Mouse (Mus musculus): ENCODE data around the gene Tmem256. TPM values are rescaled to one million over a fixed set of nuclear protein-coding genes. Genes with fewer than 3 reads are reported as not detected.

Tmem256 gene
- polyA plus RNA-seq, 1 experiment from 2014 or later, result 250 TPM

DNA sequence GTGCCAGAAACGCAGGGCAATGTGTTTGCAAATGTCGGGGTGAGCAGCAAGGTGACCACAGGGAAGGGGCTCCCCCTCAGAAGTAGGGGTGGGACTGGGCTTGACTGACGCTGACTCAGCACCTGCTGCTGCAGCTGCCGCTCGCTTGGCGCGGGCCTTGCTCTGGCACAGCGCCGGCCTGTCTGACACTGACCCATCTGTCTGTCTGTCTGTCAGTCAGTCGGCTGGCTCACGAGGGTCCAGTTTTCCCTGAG is 38.2 kb upstream of the Tmem256 start:
- DNase-seq (ENCODE audit: low spot score) (no peak), ATAC-seq (replicated peaks; ENCODE audit: low FRiP score) (peak; percentile 13; the same call in 1 of the 2 replicates)
- Histone ChIP-seq H3K4me3 (ENCODE audit: low read depth, low read length) (peak overlapping the region; percentile 49), H3K4me2 (ENCODE audit: low read depth, low read length, severe bottlenecking) (peak overlapping the region; percentile 87), H3K36me3 (ENCODE audit: control insufficient read depth, insufficient read depth, low read length) (no peaks in the 10 kb centered on the region), H3K27me3 (ENCODE audit: control insufficient read depth, insufficient read depth, low read length) (peaks cover 40% of the 10 kb centered on the region), H3K27ac (ENCODE audit: low read depth, low read length) (peak overlapping the region; percentile 67; the same call in 1 of the 2 replicates), H3K4me1 (replicated peaks; ENCODE audit: control insufficient read depth, insufficient read depth, low read length) (peaks cover 47% of the 10 kb centered on the region), H3K9me3 (ENCODE audit: control insufficient read depth, low read length) (no peaks in the 10 kb centered on the region), H3K9ac (ENCODE audit: low read length) (peak overlapping the region; percentile 73)
- WGBS, result under 1% methylated on average over 11 of the region's 11 CpGs

DNA sequence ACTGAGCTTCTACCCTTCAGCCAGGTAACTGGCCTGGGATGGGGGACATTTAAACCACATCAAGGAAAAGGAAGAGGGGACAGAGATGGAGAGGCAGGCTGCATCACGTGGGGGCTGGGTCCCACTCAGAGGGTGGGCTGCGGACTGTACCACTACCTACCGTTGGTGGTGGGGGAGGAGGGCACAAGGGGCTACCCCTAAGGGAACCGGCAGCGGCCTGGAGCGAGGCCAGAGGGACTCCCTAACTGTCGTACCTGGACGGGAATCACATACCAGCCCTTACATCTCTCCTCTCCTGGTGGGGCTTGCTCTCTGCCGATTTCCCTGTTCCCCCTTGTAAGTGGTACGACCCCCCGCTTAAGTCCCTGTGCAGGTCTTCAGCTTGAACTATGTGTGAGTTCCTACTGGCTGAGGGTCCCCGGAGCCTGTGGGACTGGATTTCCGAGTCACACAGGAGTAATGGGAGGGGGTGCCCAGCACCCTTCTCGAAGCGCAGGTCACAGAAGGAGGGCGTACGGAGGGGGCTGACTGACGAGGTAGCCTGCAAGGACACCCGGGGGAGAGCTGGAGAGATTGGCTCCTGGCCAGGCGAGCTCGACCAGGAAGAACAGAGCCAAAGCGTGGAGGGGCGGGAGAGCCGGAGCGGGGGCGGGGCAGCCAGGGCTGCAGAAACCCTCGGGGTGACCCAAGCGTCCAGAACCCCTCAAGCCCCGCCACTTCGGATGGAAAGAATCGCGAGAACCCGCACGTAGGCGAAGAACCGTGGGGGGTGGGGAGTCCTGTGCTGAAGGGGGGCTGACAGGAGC is 37.7 kb upstream of the Tmem256 start:
- H3K9ac ChIP-seq (ENCODE audit: low read length), result peak overlapping the region; percentile 73
- H3K36me3 ChIP-seq (ENCODE audit: control insufficient read depth, insufficient read depth, low read length), result no peaks in the 10 kb centered on the region
- DNase-seq (ENCODE audit: low spot score) (peak; percentile 87), ATAC-seq (replicated peaks; ENCODE audit: low FRiP score) (peak; percentile 73)
- under 1% methylated on average over 35 of the region's 36 CpGs for WGBS
- peak overlapping the region; percentile 49 for H3K4me3 ChIP-seq (ENCODE audit: low read depth, low read length)
- peak overlapping the region; percentile 67 for H3K27ac ChIP-seq (ENCODE audit: low read depth, low read length)
- H3K4me2 ChIP-seq (ENCODE audit: low read depth, low read length, severe bottlenecking), result peak overlapping the region; percentile 87
- H3K27me3 ChIP-seq (ENCODE audit: control insufficient read depth, insufficient read depth, low read length), result peaks cover 46% of the 10 kb centered on the region
- no peaks in the 10 kb centered on the region for H3K9me3 ChIP-seq (ENCODE audit: control insufficient read depth, low read length)
- peaks cover 48% of the 10 kb centered on the region for H3K4me1 ChIP-seq (replicated peaks; ENCODE audit: control insufficient read depth, insufficient read depth, low read length)

DNA sequence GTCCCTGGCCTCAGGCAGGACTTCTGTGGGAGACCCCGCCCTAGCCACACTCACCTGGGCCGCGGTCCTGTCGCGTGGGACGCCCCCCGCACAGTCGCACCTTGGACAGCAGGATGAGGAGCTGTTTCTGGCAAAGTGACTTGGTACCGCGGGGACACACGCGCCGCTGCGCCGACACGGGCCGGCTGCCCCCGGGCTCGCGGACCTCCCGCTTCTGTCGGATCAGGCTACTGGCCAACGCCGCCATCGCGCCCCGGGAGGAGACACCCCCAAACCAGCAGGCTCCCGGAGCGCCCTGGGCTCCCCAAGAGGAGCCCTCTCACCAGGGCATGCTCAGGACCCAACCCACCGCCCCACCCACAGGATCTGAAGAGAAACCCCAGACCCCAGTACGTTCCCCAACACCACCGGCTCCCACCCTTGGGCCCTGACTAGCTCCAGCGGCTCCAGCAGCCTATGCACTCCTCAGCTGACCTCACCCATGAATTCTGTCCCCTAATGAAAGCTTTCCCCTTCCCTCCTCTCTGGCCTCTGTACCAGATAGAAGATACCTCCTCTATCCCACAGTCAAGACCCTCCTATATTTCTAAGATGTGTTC is 36.8 kb upstream of the Tmem256 start, which contains the start of gene Fgf11:
Gene Fgf11, minus strand, starts transcription at position 479 of the 599 bp plus-strand sequence.
- DNase-seq (ENCODE audit: low spot score), result no peak

DNA sequence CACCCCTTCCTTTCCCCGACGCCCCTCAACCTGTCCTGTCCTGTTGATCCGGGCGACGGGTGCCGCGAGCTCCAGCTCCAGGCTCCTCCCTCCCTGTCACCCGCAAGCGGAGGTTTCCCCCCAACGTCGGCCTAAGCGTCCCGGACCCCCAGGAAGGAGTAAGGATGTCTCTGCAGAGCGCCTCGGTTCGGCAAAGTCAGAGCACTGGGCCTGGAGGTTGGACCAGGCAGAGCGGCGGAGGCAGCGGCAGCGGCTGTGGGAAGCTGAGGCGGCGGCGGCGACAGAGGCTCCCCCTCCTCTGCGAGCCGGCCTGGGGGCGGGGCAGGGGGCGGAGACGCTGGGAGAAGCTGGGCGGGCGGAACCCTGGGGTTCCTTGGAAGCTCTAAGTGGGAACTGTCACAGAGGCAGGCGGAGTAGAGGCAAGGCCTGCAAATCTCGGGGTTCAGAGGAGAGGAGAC is 35.6 kb upstream of the Tmem256 start:
- Histone ChIP-seq H3K9me3 (ENCODE audit: control insufficient read depth, low read length) (no peaks in the 10 kb centered on the region; the same call in 1 of the 2 replicates), H3K4me3 (ENCODE audit: low read depth, low read length) (peak overlapping the region; percentile 49), H3K27me3 (ENCODE audit: control insufficient read depth, insufficient read depth, low read length) (peaks cover 44% of the 10 kb centered on the region), H3K36me3 (ENCODE audit: control insufficient read depth, insufficient read depth, low read length) (no peaks in the 10 kb centered on the region), H3K4me2 (ENCODE audit: low read depth, low read length, severe bottlenecking) (peak overlapping the region; percentile 94), H3K27ac (ENCODE audit: low read depth, low read length) (no peak overlapping the region), H3K9ac (ENCODE audit: low read length) (peak overlapping the region; percentile 68), H3K4me1 (replicated peaks; ENCODE audit: control insufficient read depth, insufficient read depth, low read length) (peaks cover 43% of the 10 kb centered on the region)
- DNase-seq (ENCODE audit: low spot score) (peak; percentile 90), ATAC-seq (replicated peaks; ENCODE audit: low FRiP score) (no peak)
- WGBS, result 0% methylated on average over 33 of the region's 33 CpGs

More for the DNA sequence above, 36.8 kb upstream of the Tmem256 start, which contains the start of gene Fgf11:
- Histone ChIP-seq H3K4me1 (replicated peaks; ENCODE audit: control insufficient read depth, insufficient read depth, low read length) (peaks cover 43% of the 10 kb centered on the region), H3K27me3 (ENCODE audit: control insufficient read depth, insufficient read depth, low read length) (peaks cover 47% of the 10 kb centered on the region), H3K9ac (ENCODE audit: low read length) (peak within 1 kb of the TSS; percentile 73), H3K27ac (ENCODE audit: low read depth, low read length) (peak within 1 kb of the TSS; percentile 67), H3K4me2 (ENCODE audit: low read depth, low read length, severe bottlenecking) (peak within 1 kb of the TSS; percentile 94), H3K9me3 (ENCODE audit: control insufficient read depth, low read length) (no peaks in the 10 kb centered on the region; the same call in 1 of the 2 replicates), H3K36me3 (ENCODE audit: control insufficient read depth, insufficient read depth, low read length) (no peaks in the 10 kb centered on the region), H3K4me3 (ENCODE audit: low read depth, low read length) (peak within 1 kb of the TSS; percentile 49)
- WGBS, result 1% methylated on average over 31 of the region's 33 CpGs
- 0 out of 2 replicates have a peak, but pooled peaks have one; percentile 6 for ATAC-seq (replicated peaks; ENCODE audit: low FRiP score)

DNA sequence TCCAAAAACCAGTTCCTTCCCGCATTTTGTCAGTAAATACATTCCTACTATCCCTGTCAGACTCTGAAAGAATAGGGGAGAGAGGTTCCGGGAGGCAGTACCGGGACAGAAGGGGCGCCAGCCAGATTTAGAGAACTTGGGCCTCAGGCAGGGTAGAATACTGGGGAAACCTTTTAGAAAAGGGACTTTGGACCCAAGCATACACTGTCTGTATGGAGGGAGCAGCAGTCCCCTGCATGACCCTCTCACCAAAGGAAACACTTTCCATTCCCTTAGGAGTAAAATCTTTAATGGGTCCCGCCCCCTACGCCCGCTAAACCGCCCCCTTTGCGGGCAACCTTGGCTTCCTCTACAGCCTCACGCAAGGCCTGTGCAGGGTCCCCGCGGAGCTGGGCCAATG is 35.0 kb upstream of the Tmem256 start:
- ATAC-seq (replicated peaks; ENCODE audit: low FRiP score), result peak; percentile 9; the same call in 1 of the 2 replicates

DNA sequence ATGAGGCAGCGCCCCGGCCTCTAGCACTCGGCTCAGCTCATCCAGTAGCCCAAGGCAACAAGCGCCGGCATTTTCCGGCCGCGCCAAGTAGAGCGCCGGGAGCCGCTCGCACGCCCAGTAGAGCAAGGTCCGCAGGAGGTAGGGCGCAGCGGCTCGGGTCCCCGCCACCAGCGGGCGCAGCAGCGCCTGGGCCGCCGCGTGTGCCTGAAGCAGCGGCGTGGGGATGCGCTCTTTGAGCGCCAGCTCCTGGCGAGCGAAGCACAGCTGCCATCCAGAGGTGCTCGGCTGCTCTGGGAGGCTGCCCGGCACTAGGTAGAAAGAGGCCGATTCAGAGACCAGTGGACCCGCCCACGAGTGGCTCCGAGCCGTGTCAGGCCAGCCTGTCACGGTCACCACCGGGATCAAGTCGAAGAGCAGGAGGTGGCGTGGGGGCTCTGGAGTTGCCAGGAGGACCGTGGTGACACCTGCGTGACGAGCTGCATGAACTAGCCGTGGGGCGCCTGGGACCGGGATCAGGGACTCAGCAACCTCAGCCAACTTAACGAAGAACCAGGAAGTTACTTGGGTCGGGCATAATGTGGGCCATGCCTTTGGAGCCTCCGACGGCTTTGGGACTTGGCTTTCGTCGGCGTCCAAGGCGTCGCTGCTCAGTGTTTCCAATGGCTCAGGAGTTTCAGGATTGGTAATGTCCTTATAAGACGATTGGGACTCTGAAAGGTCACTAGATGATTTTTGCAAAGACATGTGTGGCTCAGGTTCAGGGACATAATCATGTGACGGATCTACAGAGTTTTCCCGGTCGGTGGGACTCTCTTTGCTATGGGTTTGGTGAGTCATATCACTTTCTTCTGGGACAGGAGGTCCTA is 34.3 kb upstream of the Tmem256 start:
- Histone ChIP-seq H3K9ac (ENCODE audit: low read length) (peak overlapping the region; percentile 49), H3K27ac (ENCODE audit: low read depth, low read length) (no peak overlapping the region), H3K4me1 (replicated peaks; ENCODE audit: control insufficient read depth, insufficient read depth, low read length) (peaks cover 40% of the 10 kb centered on the region), H3K9me3 (ENCODE audit: control insufficient read depth, low read length) (no peaks in the 10 kb centered on the region; the same call in 1 of the 2 replicates), H3K36me3 (ENCODE audit: control insufficient read depth, insufficient read depth, low read length) (no peaks in the 10 kb centered on the region), H3K27me3 (ENCODE audit: control insufficient read depth, insufficient read depth, low read length) (peaks cover 44% of the 10 kb centered on the region), H3K4me3 (ENCODE audit: low read depth, low read length) (peak overlapping the region; percentile 49), H3K4me2 (ENCODE audit: low read depth, low read length, severe bottlenecking) (peak overlapping the region; percentile 94)
- peak; percentile 81 for DNase-seq (ENCODE audit: low spot score)
- ATAC-seq (replicated peaks; ENCODE audit: low FRiP score), result peak; percentile 24
- WGBS, result 1% methylated on average over 60 of the region's 60 CpGs

More for the DNA sequence above, 35.0 kb upstream of the Tmem256 start:
- Histone ChIP-seq H3K9ac (ENCODE audit: low read length) (peak overlapping the region; percentile 68), H3K36me3 (ENCODE audit: control insufficient read depth, insufficient read depth, low read length) (no peaks in the 10 kb centered on the region), H3K4me2 (ENCODE audit: low read depth, low read length, severe bottlenecking) (peak overlapping the region; percentile 94), H3K9me3 (ENCODE audit: control insufficient read depth, low read length) (no peaks in the 10 kb centered on the region; the same call in 1 of the 2 replicates), H3K4me1 (replicated peaks; ENCODE audit: control insufficient read depth, insufficient read depth, low read length) (peaks cover 43% of the 10 kb centered on the region), H3K4me3 (ENCODE audit: low read depth, low read length) (peak overlapping the region; percentile 49), H3K27ac (ENCODE audit: low read depth, low read length) (no peak overlapping the region), H3K27me3 (ENCODE audit: control insufficient read depth, insufficient read depth, low read length) (peaks cover 44% of the 10 kb centered on the region)
- DNase-seq (ENCODE audit: low spot score), result no peak
- 0% methylated on average over 12 of the region's 12 CpGs for WGBS

DNA sequence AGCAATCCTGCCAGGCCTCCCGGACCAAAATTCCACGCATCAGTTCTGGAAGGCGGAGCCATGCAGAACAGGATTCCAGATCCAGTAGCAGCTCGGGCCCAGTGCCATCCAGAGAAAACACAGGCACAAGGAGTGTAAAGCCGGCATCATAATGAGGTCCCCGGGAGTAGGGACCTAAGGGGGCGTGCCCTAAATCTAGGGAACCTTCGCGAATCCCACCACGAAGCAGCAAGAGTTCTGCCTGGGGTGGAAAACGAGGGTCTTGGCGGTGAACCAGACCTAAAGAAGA is 33.7 kb upstream of the Tmem256 start:
- H3K9me3 ChIP-seq (ENCODE audit: control insufficient read depth, low read length), result no peaks in the 10 kb centered on the region; the same call in 1 of the 2 replicates
- H3K36me3 ChIP-seq (ENCODE audit: control insufficient read depth, insufficient read depth, low read length), result no peaks in the 10 kb centered on the region
- peaks cover 44% of the 10 kb centered on the region for H3K27me3 ChIP-seq (ENCODE audit: control insufficient read depth, insufficient read depth, low read length)
- peaks cover 35% of the 10 kb centered on the region for H3K4me1 ChIP-seq (replicated peaks; ENCODE audit: control insufficient read depth, insufficient read depth, low read length)
- ATAC-seq (replicated peaks; ENCODE audit: low FRiP score) (no peak), DNase-seq (ENCODE audit: low spot score) (no peak)
- H3K27ac ChIP-seq (ENCODE audit: low read depth, low read length), result no peak overlapping the region
- 5% methylated on average over 12 of the region's 12 CpGs for WGBS
- H3K9ac ChIP-seq (ENCODE audit: low read length), result no peak overlapping the region
- no peak overlapping the region for H3K4me2 ChIP-seq (ENCODE audit: low read depth, low read length, severe bottlenecking)
- no peak overlapping the region; the same call in 1 of the 2 replicates for H3K4me3 ChIP-seq (ENCODE audit: low read depth, low read length)
